Mouse (Mus musculus) neural tube, postnatal 0 days (tissue): ENCODE data around the gene Stard5. TPM values are rescaled to one million over a fixed set of nuclear protein-coding genes. Genes with fewer than 3 reads are reported as not detected.

Experiments
- polyA plus RNA-seq: library from polyadenylated mRNA; unstranded; fragments of >200 nt; fragmentation: Nextera tagmentation; extraction: Ambion mirVana; gene quantifications from 2 replicates; pipeline ENCODE4 v1.2.1, GENCODE M21; 2015

Gene Stard5
- polyA plus RNA-seq = 8.0 and 8.5 TPM in 2 replicates

GRCm38 (mm10) chr7:83631828-83632681, at the start of gene Stard5:
TSS of gene Stard5 (plus strand) at chr7:83631959.

DNA sequence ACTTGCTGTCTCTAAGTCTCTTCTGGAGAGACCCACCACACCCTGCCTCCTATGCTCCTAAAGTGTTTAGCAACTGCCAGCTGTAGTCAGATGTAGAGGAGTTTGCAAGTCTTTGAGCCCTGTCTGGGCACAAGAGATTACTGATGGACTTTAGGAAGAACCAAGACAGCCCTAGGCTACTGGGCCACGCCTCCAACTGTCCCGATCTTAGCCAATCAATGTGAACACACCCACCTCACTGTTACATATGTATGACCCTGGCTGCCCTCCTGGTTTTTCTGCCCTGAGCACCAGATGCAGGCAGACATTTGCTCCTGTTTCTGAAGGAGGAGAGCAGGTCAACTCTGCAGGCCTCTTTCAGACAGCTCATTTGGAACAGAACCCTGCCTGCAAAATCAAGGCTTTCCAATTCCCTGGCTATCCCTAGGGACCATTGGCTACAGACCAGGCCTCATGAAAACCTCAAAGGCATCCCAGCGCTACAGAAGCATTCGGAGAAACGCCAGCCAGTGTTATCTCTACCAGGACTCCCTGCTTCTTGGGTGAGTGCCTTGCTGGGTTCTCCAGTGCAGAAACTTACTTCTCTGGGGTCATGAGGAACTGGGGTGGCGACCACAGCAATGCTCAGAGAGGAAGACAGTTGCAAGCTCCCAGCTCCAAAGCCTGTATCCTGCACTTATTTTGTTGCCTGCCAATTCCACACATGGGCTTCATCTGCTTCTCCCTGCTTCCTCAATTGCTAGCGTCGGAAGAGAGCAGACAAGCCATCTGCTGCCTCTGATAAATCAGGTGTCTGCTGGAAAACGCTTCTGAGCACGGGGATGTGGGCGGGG, 46.9 kb upstream of the Stard5 start, which contains the start of gene Tmc3:
Tmc3 (plus strand) TSS at position 289 of the 833 bp plus-strand sequence.

Other genes with a start within 250 kb of the Stard5 start
- gene Tmc3, start 47.0 kb upstream of the Stard5 start, polyA plus RNA-seq = 0.31 and 0.37 TPM in 2 replicates
- 1.6 TPM in 2 replicates for gene Il16, start 113.8 kb downstream of the Stard5 start, polyA plus RNA-seq
- gene Cfap161, start 162.9 kb downstream of the Stard5 start, polyA plus RNA-seq = 1.7 and 2.2 TPM in 2 replicates